Mouse (Mus musculus) bone marrow macrophage, adult 2 months (primary cell): ENCODE measurements around the gene Chchd5.

Source experiments
- CTCF ChIP-seq: IDR thresholded peaks from 2 replicates; pipeline ENCODE4 v1.5.1; 2012; ENCODE audit warnings: low read depth, mild to moderate bottlenecking, low read length, moderate library complexity
- POLR2A ChIP-seq: IDR thresholded peaks from 2 replicates; pipeline ENCODE4 v1.6.1; 2012; ENCODE audit warnings: mild to moderate bottlenecking, low read depth, low read length, borderline replicate concordance

DNA sequence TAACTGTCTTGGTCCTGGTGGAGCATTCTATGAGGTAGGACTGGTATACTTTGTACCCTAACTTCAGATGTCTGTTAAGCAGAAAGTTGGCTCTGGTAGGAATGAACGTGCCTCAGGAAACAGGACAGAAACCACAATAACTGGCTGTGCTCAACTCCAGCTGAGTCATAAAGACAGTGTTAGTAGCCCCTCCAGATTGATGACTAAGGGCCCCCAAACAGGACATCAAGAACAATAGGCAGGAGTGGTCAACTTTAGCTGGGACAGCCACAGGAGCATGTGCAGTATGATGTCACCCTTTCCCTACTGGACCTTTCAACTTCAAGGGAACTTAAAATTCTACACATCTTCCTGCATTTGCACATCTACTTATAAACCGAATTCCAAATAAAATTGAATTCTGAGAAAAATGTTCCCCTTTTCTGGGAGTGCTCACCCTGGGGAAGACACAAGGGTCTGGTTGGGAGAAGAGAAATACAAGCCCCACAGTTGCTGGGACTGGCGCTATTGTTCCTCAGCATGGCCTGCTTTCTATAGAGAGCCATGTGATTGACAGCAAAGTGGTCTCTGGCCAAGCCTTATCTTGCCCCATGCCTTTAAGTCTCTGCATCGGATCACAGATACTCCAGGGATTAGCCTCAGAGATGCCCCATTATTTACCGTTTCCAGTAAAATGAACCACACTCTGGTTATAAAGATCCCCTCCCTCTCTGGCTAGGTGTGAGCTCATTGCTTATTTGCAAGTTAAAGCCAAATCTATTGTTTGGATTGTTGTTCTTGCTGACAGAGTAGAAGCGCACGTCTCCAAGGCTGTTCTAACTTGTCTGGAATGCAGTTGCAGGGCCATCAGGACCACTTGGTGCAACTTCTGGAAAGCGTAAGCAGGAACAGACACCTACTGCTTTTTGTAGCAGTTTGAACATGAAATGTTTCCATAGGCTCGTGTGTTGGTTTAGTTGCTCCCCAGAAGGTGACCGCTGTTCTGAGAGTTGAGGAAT lies 37.3 kb downstream of the Chchd5 start:
- TF ChIP-seq CTCF: no peak
- no peak for TF ChIP-seq POLR2A
